Mouse (Mus musculus) bone marrow macrophage, adult 2 months (primary cell): ENCODE results near the gene Fars2.

Experiments
- CTCF ChIP-seq: IDR thresholded peaks from 2 replicates; pipeline ENCODE4 v1.5.1; 2012; ENCODE audit warnings: low read depth, mild to moderate bottlenecking, low read length, moderate library complexity
- POLR2A ChIP-seq: IDR thresholded peaks from 2 replicates; pipeline ENCODE4 v1.6.1; 2012; ENCODE audit warnings: mild to moderate bottlenecking, low read depth, low read length, borderline replicate concordance

DNA sequence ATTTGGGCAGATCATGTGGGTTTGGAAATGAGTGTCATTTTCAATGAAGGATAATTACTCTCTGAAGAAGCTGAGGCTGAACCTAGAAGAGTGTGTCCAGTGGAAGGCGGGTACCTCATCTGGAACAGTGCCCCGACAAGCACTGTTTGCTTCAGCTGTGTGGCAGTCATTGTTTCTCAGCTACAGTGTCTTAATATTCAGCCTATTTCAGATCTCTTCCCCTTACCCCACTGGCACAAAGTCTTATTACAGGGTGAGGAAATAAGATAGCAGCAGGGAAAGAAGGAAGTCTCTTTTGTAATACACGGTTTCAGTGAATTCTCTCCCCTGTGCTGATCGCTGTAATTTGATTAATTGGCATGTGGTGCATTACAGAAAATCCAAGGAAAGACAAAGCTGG is 101.1 kb downstream of the Fars2 start:
- TF ChIP-seq CTCF = no peak
- no peak for TF ChIP-seq POLR2A
